Mouse (Mus musculus): ENCODE data around the gene Cilp. TPM values are rescaled to one million over a fixed set of nuclear protein-coding genes. Genes with fewer than 3 reads are reported as not detected.

Gene Cilp
- polyA plus RNA-seq, 2 experiments = 5.5 to 9.5 TPM

DNA sequence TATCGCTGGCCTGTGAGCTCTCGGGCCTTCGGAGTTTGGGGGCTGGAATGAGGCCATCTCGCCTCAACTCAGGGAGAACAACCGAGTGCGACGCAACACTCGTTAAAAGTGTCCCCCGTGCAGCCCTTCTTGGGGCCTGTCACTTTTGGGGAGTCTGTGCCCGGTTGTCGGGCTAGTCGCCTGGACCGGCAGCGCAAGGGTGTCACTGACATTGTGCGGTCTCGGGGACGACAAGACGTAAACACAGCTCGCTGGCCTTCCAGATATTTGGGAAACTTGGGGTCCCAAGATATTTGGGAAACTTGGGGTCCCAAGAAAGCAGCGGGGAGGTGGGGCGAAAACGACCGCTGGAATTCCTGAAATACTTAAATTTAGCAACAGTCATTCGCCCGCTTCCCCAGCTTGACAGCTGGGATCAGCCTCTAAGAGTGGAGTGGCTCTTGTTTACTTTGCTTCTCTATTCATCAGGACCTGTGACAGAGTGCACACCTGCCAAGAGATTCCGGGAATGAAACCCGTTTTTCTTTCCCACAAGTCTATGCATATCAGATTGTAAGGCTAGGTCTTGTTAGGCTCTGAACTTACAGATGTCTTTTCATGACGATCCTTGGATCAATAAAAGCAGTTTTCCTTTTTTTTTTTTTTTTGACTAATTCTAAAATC is 29.9 kb downstream of the Cilp start:
- H3K4me2 ChIP-seq (replicated peaks; ENCODE audit: low read depth, low read length, severe bottlenecking) = peak overlapping the region; percentile 60
- 2% methylated on average over 28 of the region's 28 CpGs for WGBS
- H3K27ac ChIP-seq (replicated peaks; ENCODE audit: low read depth, low read length) = peak overlapping the region; percentile 80
- no peaks in the 10 kb centered on the region for H3K27me3 ChIP-seq (ENCODE audit: control insufficient read depth, insufficient read depth, low read length)
- DNase-seq (ENCODE audit: low spot score) (peak; percentile 3), ATAC-seq (ENCODE audit: low FRiP score, low read depth) (no peak)
- no peak for TF ChIP-seq POLR2A (IDR thresholded peaks at IDR 0.05; ENCODE audit: borderline replicate concordance, extremely low read depth, insufficient read depth, insufficient read length)
- peaks cover 23% of the 10 kb centered on the region for H3K36me3 ChIP-seq (ENCODE audit: control insufficient read depth, insufficient read depth, low read length)
- peak overlapping the region; percentile 88 for H3K9ac ChIP-seq (ENCODE audit: low read depth, low read length, severe bottlenecking)
- peaks cover 10% of the 10 kb centered on the region for H3K4me1 ChIP-seq (ENCODE audit: control insufficient read depth, insufficient read depth, low read length)
- peak overlapping the region; percentile 94 for H3K4me3 ChIP-seq (replicated peaks; ENCODE audit: low read length)
- no peaks in the 10 kb centered on the region for H3K9me3 ChIP-seq (ENCODE audit: control insufficient read depth, low read length)

- H3K9me3 ChIP-seq (ENCODE audit: control insufficient read depth, low read length) = no peaks in the 10 kb centered on the region
- TF ChIP-seq POLR2A (IDR thresholded peaks at IDR 0.05; ENCODE audit: borderline replicate concordance, extremely low read depth, insufficient read depth, insufficient read length) = no peak
- H3K4me3 ChIP-seq (replicated peaks; ENCODE audit: low read length) = no peak overlapping the region
- peaks cover 10% of the 10 kb centered on the region for H3K4me1 ChIP-seq (ENCODE audit: control insufficient read depth, insufficient read depth, low read length)
- no peak for DNase-seq (ENCODE audit: low spot score)
- H3K9ac ChIP-seq (ENCODE audit: low read depth, low read length, severe bottlenecking) = no peak overlapping the region
- peaks cover 42% of the 10 kb centered on the region for H3K36me3 ChIP-seq (ENCODE audit: control insufficient read depth, insufficient read depth, low read length)
- ATAC-seq (ENCODE audit: low FRiP score, low read depth) = no peak
- H3K4me2 ChIP-seq (replicated peaks; ENCODE audit: low read depth, low read length, severe bottlenecking) = no peak overlapping the region
- WGBS = 95% methylated on average over 2 of the region's 2 CpGs
- no peak overlapping the region for H3K27ac ChIP-seq (replicated peaks; ENCODE audit: low read depth, low read length)
- no peaks in the 10 kb centered on the region for H3K27me3 ChIP-seq (ENCODE audit: control insufficient read depth, insufficient read depth, low read length)
Observed at GRCm38 (mm10) chr9:65297056-65297455, 32.1 kb downstream of the Cilp start.

- no peak overlapping the region for H3K27ac ChIP-seq (replicated peaks; ENCODE audit: low read depth, low read length)
Observed at GRCm38 (mm10) chr9:65298761-65299160, 33.8 kb downstream of the Cilp start.

GRCm38 (mm10) chr9:65299650-65300049 is 34.7 kb downstream of the Cilp start:
- no peak for ATAC-seq (ENCODE audit: low FRiP score, low read depth)
- no peak for TF ChIP-seq POLR2A (IDR thresholded peaks at IDR 0.05; ENCODE audit: borderline replicate concordance, extremely low read depth, insufficient read depth, insufficient read length)
- Histone ChIP-seq H3K27me3 (ENCODE audit: control insufficient read depth, insufficient read depth, low read length) (no peaks in the 10 kb centered on the region), H3K4me1 (ENCODE audit: control insufficient read depth, insufficient read depth, low read length) (peaks cover 6% of the 10 kb centered on the region), H3K9ac (ENCODE audit: low read depth, low read length, severe bottlenecking) (no peak overlapping the region), H3K27ac (replicated peaks; ENCODE audit: low read depth, low read length) (no peak overlapping the region), H3K9me3 (ENCODE audit: control insufficient read depth, low read length) (no peaks in the 10 kb centered on the region), H3K36me3 (ENCODE audit: control insufficient read depth, insufficient read depth, low read length) (peaks cover 67% of the 10 kb centered on the region), H3K4me3 (replicated peaks; ENCODE audit: low read length) (no peak overlapping the region), H3K4me2 (replicated peaks; ENCODE audit: low read depth, low read length, severe bottlenecking) (no peak overlapping the region)
- no peak for DNase-seq (ENCODE audit: low spot score)
- 94% methylated on average over 7 of the region's 7 CpGs for WGBS

More at GRCm38 (mm10) chr9:65298761-65299160, 33.8 kb downstream of the Cilp start:
- Histone ChIP-seq H3K4me2 (replicated peaks; ENCODE audit: low read depth, low read length, severe bottlenecking) (no peak overlapping the region), H3K9ac (ENCODE audit: low read depth, low read length, severe bottlenecking) (no peak overlapping the region), H3K36me3 (ENCODE audit: control insufficient read depth, insufficient read depth, low read length) (peaks cover 59% of the 10 kb centered on the region), H3K9me3 (ENCODE audit: control insufficient read depth, low read length) (no peaks in the 10 kb centered on the region), H3K4me3 (replicated peaks; ENCODE audit: low read length) (no peak overlapping the region), H3K4me1 (ENCODE audit: control insufficient read depth, insufficient read depth, low read length) (peaks cover 6% of the 10 kb centered on the region), H3K27me3 (ENCODE audit: control insufficient read depth, insufficient read depth, low read length) (no peaks in the 10 kb centered on the region)
- 88% methylated on average over 3 of the region's 3 CpGs for whole genome bisulfite sequencing
- ATAC-seq (ENCODE audit: low FRiP score, low read depth) = no peak
- TF ChIP-seq POLR2A (IDR thresholded peaks at IDR 0.05; ENCODE audit: borderline replicate concordance, extremely low read depth, insufficient read depth, insufficient read length) = no peak
- no peak for DNase-seq (ENCODE audit: low spot score)

DNA sequence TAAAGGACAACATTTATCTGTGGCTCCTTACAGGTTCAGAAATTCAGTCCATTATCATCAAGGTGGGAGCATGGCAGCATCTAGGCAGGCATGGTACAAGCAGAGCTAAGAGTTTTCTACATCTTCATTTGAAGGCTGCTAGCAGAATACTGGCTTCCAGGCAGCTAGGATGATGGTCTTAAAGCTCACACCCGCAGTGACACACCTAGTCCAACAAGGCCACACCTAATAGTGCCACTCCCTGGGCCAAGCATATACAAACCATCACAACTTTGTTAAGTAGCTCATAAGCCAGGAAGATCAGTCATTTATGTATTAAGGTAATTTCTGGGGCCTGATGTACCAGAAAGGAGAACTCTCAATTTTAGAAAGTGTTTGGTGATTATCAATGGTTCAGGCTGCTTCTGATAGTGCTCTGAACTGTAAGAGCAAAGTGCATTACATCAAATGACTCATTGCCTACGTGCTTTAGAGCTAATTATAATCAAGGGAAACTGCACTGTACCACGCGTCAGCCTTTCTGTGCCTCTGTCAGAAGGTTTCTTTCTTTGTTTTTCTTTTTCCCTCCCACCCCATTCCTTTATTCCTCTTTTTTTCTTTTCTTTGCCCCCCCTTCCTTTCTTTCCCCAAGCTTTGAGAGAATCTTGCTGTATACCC is 37.5 kb downstream of the Cilp start:
- no peak for TF ChIP-seq POLR2A (IDR thresholded peaks at IDR 0.05; ENCODE audit: borderline replicate concordance, extremely low read depth, insufficient read depth, insufficient read length)
- Histone ChIP-seq H3K4me3 (replicated peaks; ENCODE audit: low read length) (no peak overlapping the region), H3K4me1 (ENCODE audit: control insufficient read depth, insufficient read depth, low read length) (no peaks in the 10 kb centered on the region), H3K36me3 (ENCODE audit: control insufficient read depth, insufficient read depth, low read length) (peaks cover 81% of the 10 kb centered on the region), H3K4me2 (replicated peaks; ENCODE audit: low read depth, low read length, severe bottlenecking) (no peak overlapping the region), H3K27ac (replicated peaks; ENCODE audit: low read depth, low read length) (no peak overlapping the region), H3K9me3 (ENCODE audit: control insufficient read depth, low read length) (no peaks in the 10 kb centered on the region), H3K27me3 (ENCODE audit: control insufficient read depth, insufficient read depth, low read length) (no peaks in the 10 kb centered on the region), H3K9ac (ENCODE audit: low read depth, low read length, severe bottlenecking) (no peak overlapping the region)
- ATAC-seq (ENCODE audit: low FRiP score, low read depth) = no peak
- 90% methylated on average over 4 of the region's 4 CpGs for WGBS
- DNase-seq (ENCODE audit: low spot score) = no peak
